Mouse (Mus musculus): ENCODE results near the gene Ep400. TPM values are rescaled to one million over a fixed set of nuclear protein-coding genes. Genes with fewer than 3 reads are reported as not detected.
A peak's percentile ranks its signal among the peaks of the same experiment; 100 is the strongest.
"Not testable (repeated sequence)": the region's sequence is repeated elsewhere in the genome, so short reads cannot be mapped to it uniquely, and the experiment has no call there.

Gene Ep400
- polyA plus RNA-seq, 1 experiment from 2014 or later = 42.6 TPM

- 89% methylated on average over 12 of the region's 12 CpGs for WGBS
- H3K27ac ChIP-seq = no peak overlapping the region
- H3K4me3 ChIP-seq (replicated peaks) = no peak overlapping the region
- no peaks in the 10 kb centered on the region for H3K9me3 ChIP-seq
- no peak for ATAC-seq (ENCODE audit: insufficient number of reproducible peaks, insufficient read depth, low FRiP score, low TSS enrichment, low read depth)
- no peak overlapping the region for H3K9ac ChIP-seq (replicated peaks)
- H3K4me1 ChIP-seq (replicated peaks) = peaks cover 26% of the 10 kb centered on the region
- H3K36me3 ChIP-seq = peaks cover 57% of the 10 kb centered on the region
- H3K4me2 ChIP-seq = no peak overlapping the region
- no peaks in the 10 kb centered on the region for H3K27me3 ChIP-seq
These were observed 7.7 kb upstream of the Ep400 start for GRCm38 (mm10) chr5:110778263-110778662.

- H3K4me3 ChIP-seq (replicated peaks) = no peak overlapping the region
- H3K27ac ChIP-seq = no peak overlapping the region
- H3K27me3 ChIP-seq = no peaks in the 10 kb centered on the region
- H3K9me3 ChIP-seq = no peaks in the 10 kb centered on the region
- WGBS = 91% methylated on average over 2 of the region's 2 CpGs
- H3K36me3 ChIP-seq = peaks cover 63% of the 10 kb centered on the region
- no peak for ATAC-seq (ENCODE audit: insufficient number of reproducible peaks, insufficient read depth, low FRiP score, low TSS enrichment, low read depth)
- peaks cover 26% of the 10 kb centered on the region for H3K4me1 ChIP-seq (replicated peaks)
- H3K4me2 ChIP-seq = no peak overlapping the region
- no peak overlapping the region for H3K9ac ChIP-seq (replicated peaks)
These were observed 5.6 kb upstream of the Ep400 start for GRCm38 (mm10) chr5:110776141-110776540.

GRCm38 (mm10) chr5:110774511-110774910 lies 4.0 kb upstream of the Ep400 start:
- no peak for ATAC-seq (ENCODE audit: insufficient number of reproducible peaks, insufficient read depth, low FRiP score, low TSS enrichment, low read depth)
- H3K27ac ChIP-seq = no peak overlapping the region

GRCm38 (mm10) chr5:110772945-110773344 lies 2.4 kb upstream of the Ep400 start:
- H3K27me3 ChIP-seq; H3K9me3 ChIP-seq; ATAC-seq (ENCODE audit: insufficient number of reproducible peaks, insufficient read depth, low FRiP score, low TSS enrichment, low read depth); H3K27ac ChIP-seq; H3K4me3 ChIP-seq (replicated peaks); H3K9ac ChIP-seq (replicated peaks); H3K4me2 ChIP-seq: not testable (repeated sequence)
- WGBS = 92% methylated on average over 10 of the region's 10 CpGs
- peaks cover 53% of the 10 kb centered on the region for H3K36me3 ChIP-seq
- peaks cover 13% of the 10 kb centered on the region for H3K4me1 ChIP-seq (replicated peaks)

More at GRCm38 (mm10) chr5:110774511-110774910, 4.0 kb upstream of the Ep400 start:
- no peak overlapping the region for H3K4me3 ChIP-seq (replicated peaks)
- no peaks in the 10 kb centered on the region for H3K27me3 ChIP-seq
- H3K4me2 ChIP-seq = no peak overlapping the region
- peaks cover 63% of the 10 kb centered on the region for H3K36me3 ChIP-seq
- no peak overlapping the region for H3K9ac ChIP-seq (replicated peaks)
- H3K9me3 ChIP-seq = no peaks in the 10 kb centered on the region
- H3K4me1 ChIP-seq (replicated peaks) = peaks cover 15% of the 10 kb centered on the region
- WGBS = 97% methylated on average over 11 of the region's 11 CpGs

GRCm38 (mm10) chr5:110770031-110770445 lies 479 bp downstream of the Ep400 start:
- H3K36me3 ChIP-seq = peaks cover 24% of the 10 kb centered on the region
- peak; percentile 45; the same call in 1 of the 2 replicates for ATAC-seq (ENCODE audit: insufficient number of reproducible peaks, insufficient read depth, low FRiP score, low TSS enrichment, low read depth)
- WGBS = 0% methylated on average over 36 of the region's 58 CpGs

GRCm38 (mm10) chr5:110769272-110769671 lies 1.2 kb downstream of the Ep400 start:
- ATAC-seq (ENCODE audit: insufficient number of reproducible peaks, insufficient read depth, low FRiP score, low TSS enrichment, low read depth) = no peak
- no peaks in the 10 kb centered on the region for H3K9me3 ChIP-seq
- peak overlapping the region; percentile 90 for H3K9ac ChIP-seq (replicated peaks)
- H3K27ac ChIP-seq = no peak overlapping the region
- peaks cover 17% of the 10 kb centered on the region for H3K36me3 ChIP-seq
- whole genome bisulfite sequencing = 66% methylated on average over 4 of the region's 4 CpGs
- H3K4me2 ChIP-seq = peak overlapping the region; percentile 70
- peaks cover 13% of the 10 kb centered on the region for H3K4me1 ChIP-seq (replicated peaks)
- no peaks in the 10 kb centered on the region for H3K27me3 ChIP-seq
- H3K4me3 ChIP-seq (replicated peaks) = peak overlapping the region; percentile 89

More at GRCm38 (mm10) chr5:110770031-110770445, 479 bp downstream of the Ep400 start:
- Histone ChIP-seq H3K27ac (peak overlapping the region; percentile 97), H3K4me2 (peak overlapping the region; percentile 70), H3K27me3 (no peaks in the 10 kb centered on the region), H3K4me1 (replicated peaks) (peaks cover 13% of the 10 kb centered on the region), H3K4me3 (replicated peaks) (peak overlapping the region; percentile 89), H3K9ac (replicated peaks) (peak overlapping the region; percentile 90), H3K9me3 (no peaks in the 10 kb centered on the region)

GRCm38 (mm10) chr5:110763890-110764289 lies 6.6 kb downstream of the Ep400 start:
- H3K27me3 ChIP-seq = no peaks in the 10 kb centered on the region
- no peak overlapping the region for H3K9ac ChIP-seq (replicated peaks)
- peaks cover 6% of the 10 kb centered on the region for H3K4me1 ChIP-seq (replicated peaks)
- no peak for ATAC-seq (ENCODE audit: insufficient number of reproducible peaks, insufficient read depth, low FRiP score, low TSS enrichment, low read depth)
- H3K4me2 ChIP-seq = no peak overlapping the region
- no peak overlapping the region for H3K4me3 ChIP-seq (replicated peaks)
- H3K9me3 ChIP-seq = no peaks in the 10 kb centered on the region
- no peak overlapping the region for H3K27ac ChIP-seq
- 93% methylated on average over 8 of the region's 8 CpGs for WGBS
- H3K36me3 ChIP-seq = peaks cover 4% of the 10 kb centered on the region; the same call in 1 of the 2 replicates

GRCm38 (mm10) chr5:110745021-110745420 lies 25.5 kb downstream of the Ep400 start:
- ATAC-seq (ENCODE audit: insufficient number of reproducible peaks, insufficient read depth, low FRiP score, low TSS enrichment, low read depth) = no peak
- H3K27me3 ChIP-seq = no peaks in the 10 kb centered on the region
- H3K4me3 ChIP-seq (replicated peaks) = no peak overlapping the region
- no peaks in the 10 kb centered on the region for H3K4me1 ChIP-seq (replicated peaks)
- H3K36me3 ChIP-seq = peaks cover 25% of the 10 kb centered on the region
- WGBS = 84% methylated on average over 1 of the region's 1 CpGs
- no peaks in the 10 kb centered on the region for H3K9me3 ChIP-seq
- no peak overlapping the region for H3K9ac ChIP-seq (replicated peaks)
- no peak overlapping the region for H3K27ac ChIP-seq
- no peak overlapping the region for H3K4me2 ChIP-seq

GRCm38 (mm10) chr5:110739496-110740275 lies 30.8 kb downstream of the Ep400 start:
- Histone ChIP-seq H3K9me3 (no peaks in the 10 kb centered on the region), H3K4me3 (replicated peaks) (no peak overlapping the region), H3K36me3 (peaks cover 64% of the 10 kb centered on the region), H3K9ac (replicated peaks) (no peak overlapping the region), H3K4me1 (replicated peaks) (no peaks in the 10 kb centered on the region), H3K4me2 (no peak overlapping the region), H3K27me3 (no peaks in the 10 kb centered on the region), H3K27ac (no peak overlapping the region)
- ATAC-seq (ENCODE audit: insufficient number of reproducible peaks, insufficient read depth, low FRiP score, low TSS enrichment, low read depth) = no peak
- WGBS = 97% methylated on average over 7 of the region's 7 CpGs

GRCm38 (mm10) chr5:110735606-110736005 lies 34.9 kb downstream of the Ep400 start:
- ATAC-seq (ENCODE audit: insufficient number of reproducible peaks, insufficient read depth, low FRiP score, low TSS enrichment, low read depth) = no peak
- Histone ChIP-seq H3K9me3 (no peaks in the 10 kb centered on the region), H3K9ac (replicated peaks) (no peak overlapping the region), H3K27me3 (no peaks in the 10 kb centered on the region), H3K4me2 (no peak overlapping the region), H3K36me3 (peaks cover 89% of the 10 kb centered on the region), H3K4me3 (replicated peaks) (no peak overlapping the region), H3K4me1 (replicated peaks) (no peaks in the 10 kb centered on the region), H3K27ac (no peak overlapping the region)
- WGBS = 92% methylated on average over 1 of the region's 1 CpGs

GRCm38 (mm10) chr5:110733231-110733823 lies 37.2 kb downstream of the Ep400 start:
- Histone ChIP-seq H3K36me3 (peaks cover 84% of the 10 kb centered on the region), H3K4me1 (replicated peaks) (no peaks in the 10 kb centered on the region), H3K9ac (replicated peaks) (no peak overlapping the region), H3K4me3 (replicated peaks) (no peak overlapping the region), H3K27ac (no peak overlapping the region), H3K4me2 (no peak overlapping the region), H3K27me3 (no peaks in the 10 kb centered on the region), H3K9me3 (no peaks in the 10 kb centered on the region)
- ATAC-seq (ENCODE audit: insufficient number of reproducible peaks, insufficient read depth, low FRiP score, low TSS enrichment, low read depth) = no peak
- WGBS = 92% methylated on average over 4 of the region's 4 CpGs
